Mouse (Mus musculus): ENCODE measurements around the gene Hmgb2.

- TF ChIP-seq POLR2A (IDR thresholded peaks at IDR 0.05; ENCODE audit: borderline replicate concordance, low read depth, low read length) = no peak
- TF ChIP-seq CTCF (IDR thresholded peaks at IDR 0.05; ENCODE audit: low read depth, low read length) = no peak
Measured at GRCm38 (mm10) chr8:57532223-57532622, 20.5 kb downstream of the Hmgb2 start.
